Mouse (Mus musculus): Measurements from ENCODE around the gene Ccl28. TPM values are rescaled to one million over a fixed set of nuclear protein-coding genes. Genes with fewer than 3 reads are reported as not detected.

Gene Ccl28
- polyA plus RNA-seq, 1 experiment from 2014 or later = not detected

DNA sequence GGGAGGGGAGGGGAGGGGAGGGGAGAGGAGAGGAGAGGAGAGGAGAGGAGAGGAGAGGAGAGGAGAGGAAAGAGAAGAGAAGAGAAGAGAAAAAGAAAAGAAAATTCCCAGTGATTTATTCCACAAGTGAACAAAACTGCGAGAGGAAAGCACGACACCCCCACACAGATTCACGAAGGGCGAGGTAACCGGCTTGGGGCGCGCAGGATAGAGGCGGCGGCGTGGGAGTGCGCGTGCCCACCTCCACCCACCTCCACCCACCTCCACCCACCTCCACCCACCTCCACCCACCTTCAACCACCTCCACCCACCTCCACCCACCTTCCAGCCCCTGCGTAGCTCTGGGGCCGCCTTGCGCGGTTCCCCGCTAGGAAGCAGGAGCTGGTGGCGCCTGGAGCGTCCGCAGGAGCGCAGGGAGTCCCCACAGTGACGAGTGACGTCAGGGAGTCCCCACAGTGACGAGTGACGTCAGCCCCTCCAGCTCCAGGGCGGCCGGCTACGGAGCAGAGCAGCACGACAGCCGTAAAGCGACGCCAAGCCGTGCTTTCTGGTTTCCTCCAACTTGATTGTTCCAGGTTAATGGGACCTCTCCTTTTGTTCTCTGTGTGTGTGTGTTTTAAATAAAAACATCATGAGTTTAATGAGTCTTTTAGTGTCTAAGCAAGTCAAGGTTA lies 8.0 kb downstream of the Ccl28 start:
- H3K4me3 ChIP-seq (replicated peaks) = peak overlapping the region; percentile 44
- DNase-seq = peak; percentile 57
- H3K9me3 ChIP-seq (replicated peaks) = no peaks in the 10 kb centered on the region
- WGBS (ENCODE audit: insufficient replicate concordance) = 4% methylated on average over 30 of the region's 33 CpGs
- no peaks in the 10 kb centered on the region for H3K36me3 ChIP-seq
- no peak overlapping the region for H3K27ac ChIP-seq
- H3K27me3 ChIP-seq = no peaks in the 10 kb centered on the region
- H3K4me1 ChIP-seq (replicated peaks) = peaks cover 2% of the 10 kb centered on the region; the same call in 1 of the 2 replicates
- H3K4me2 ChIP-seq = peak overlapping the region; percentile 51
- H3K9ac ChIP-seq = no peak overlapping the region
- peak; percentile 83 for ATAC-seq (ENCODE audit: low read depth)

GRCm38 (mm10) chr13:119632156-119632548 lies 8.5 kb downstream of the Ccl28 start:
- DNase-seq (no peak), ATAC-seq (ENCODE audit: low read depth) (no peak)
- Histone ChIP-seq H3K36me3 (no peaks in the 10 kb centered on the region), H3K27me3 (no peaks in the 10 kb centered on the region), H3K4me1 (replicated peaks) (peaks cover 2% of the 10 kb centered on the region; the same call in 1 of the 2 replicates), H3K9ac (no peak overlapping the region), H3K4me3 (replicated peaks) (no peak overlapping the region), H3K27ac (no peak overlapping the region), H3K4me2 (no peak overlapping the region), H3K9me3 (replicated peaks) (no peaks in the 10 kb centered on the region)
- 78% methylated on average over 4 of the region's 4 CpGs for WGBS (ENCODE audit: insufficient replicate concordance)

DNA sequence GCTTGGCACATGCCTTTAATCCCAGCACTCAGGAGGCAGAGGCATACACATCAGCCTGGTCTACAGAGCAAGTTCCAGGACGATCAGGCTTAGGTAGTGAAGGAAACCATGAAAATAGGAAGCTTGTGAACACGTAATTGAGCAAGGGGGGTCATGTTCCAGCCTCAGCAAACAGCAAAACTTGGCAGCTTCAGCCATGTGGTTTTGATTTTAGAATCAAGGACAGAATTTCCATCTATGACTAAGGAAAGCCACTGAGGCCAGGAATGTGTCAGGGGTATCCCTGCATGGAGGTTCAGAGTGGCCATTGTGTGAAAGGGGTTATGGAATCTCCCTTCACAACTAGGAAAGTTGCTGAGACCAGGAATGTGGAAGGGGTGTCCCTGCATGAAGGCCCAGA lies 11.9 kb downstream of the Ccl28 start:
- Histone ChIP-seq H3K4me3 (replicated peaks) (no peak overlapping the region), H3K4me1 (replicated peaks) (peaks cover 2% of the 10 kb centered on the region; the same call in 1 of the 2 replicates), H3K9ac (no peak overlapping the region), H3K27ac (no peak overlapping the region), H3K27me3 (no peaks in the 10 kb centered on the region), H3K36me3 (no peaks in the 10 kb centered on the region), H3K4me2 (no peak overlapping the region), H3K9me3 (replicated peaks) (no peaks in the 10 kb centered on the region)
- no peak for ATAC-seq (ENCODE audit: low read depth)
- DNase-seq = no peak
- WGBS (ENCODE audit: insufficient replicate concordance) = 33% methylated on average over 2 of the region's 2 CpGs

- H3K36me3 ChIP-seq = no peaks in the 10 kb centered on the region
- no peak overlapping the region for H3K9ac ChIP-seq
- H3K4me3 ChIP-seq (replicated peaks) = no peak overlapping the region
- H3K27ac ChIP-seq = no peak overlapping the region
- WGBS (ENCODE audit: insufficient replicate concordance) = 69% methylated on average over 4 of the region's 4 CpGs
- H3K4me2 ChIP-seq = no peak overlapping the region
- no peaks in the 10 kb centered on the region for H3K4me1 ChIP-seq (replicated peaks)
- no peaks in the 10 kb centered on the region for H3K27me3 ChIP-seq
- DNase-seq = no peak
- H3K9me3 ChIP-seq (replicated peaks) = no peaks in the 10 kb centered on the region
- no peak for ATAC-seq (ENCODE audit: low read depth)
Observed at GRCm38 (mm10) chr13:119637837-119638236, 14.2 kb downstream of the Ccl28 start.

- Histone ChIP-seq H3K4me2 (no peak overlapping the region), H3K27ac (no peak overlapping the region), H3K9me3 (replicated peaks) (no peaks in the 10 kb centered on the region), H3K36me3 (no peaks in the 10 kb centered on the region), H3K4me3 (replicated peaks) (no peak overlapping the region), H3K9ac (no peak overlapping the region), H3K4me1 (replicated peaks) (no peaks in the 10 kb centered on the region), H3K27me3 (no peaks in the 10 kb centered on the region)
- ATAC-seq (ENCODE audit: low read depth) (no peak), DNase-seq (no peak)
- WGBS (ENCODE audit: insufficient replicate concordance) = 74% methylated on average over 5 of the region's 5 CpGs
Observed at GRCm38 (mm10) chr13:119638449-119638848, 14.8 kb downstream of the Ccl28 start.

DNA sequence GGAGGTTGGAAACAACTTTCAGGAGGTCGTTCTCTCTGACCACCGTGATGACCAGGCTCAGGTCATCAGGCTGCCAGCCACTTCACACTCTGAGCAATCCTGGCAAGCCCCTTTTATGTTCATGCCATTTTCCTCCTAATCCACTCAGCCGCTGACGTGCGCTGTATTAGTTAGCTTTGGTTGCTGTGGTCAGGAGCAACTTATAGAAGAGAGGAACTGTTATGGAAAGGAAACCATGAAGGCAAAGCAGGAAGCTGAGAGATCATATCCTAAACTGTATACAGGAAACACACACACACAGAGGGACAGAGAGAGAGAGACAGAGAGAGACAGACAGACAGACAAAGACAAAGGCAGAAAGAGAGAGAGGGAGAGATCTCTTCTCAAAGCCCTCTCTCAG lies 15.7 kb downstream of the Ccl28 start:
- Histone ChIP-seq H3K27ac (no peak overlapping the region), H3K27me3 (no peaks in the 10 kb centered on the region), H3K9me3 (replicated peaks) (no peaks in the 10 kb centered on the region), H3K4me1 (replicated peaks) (no peaks in the 10 kb centered on the region), H3K9ac (no peak overlapping the region), H3K36me3 (no peaks in the 10 kb centered on the region), H3K4me3 (replicated peaks) (no peak overlapping the region), H3K4me2 (no peak overlapping the region)
- DNase-seq (no peak), ATAC-seq (ENCODE audit: low read depth) (no peak)
- 43% methylated on average over 5 of the region's 5 CpGs for WGBS (ENCODE audit: insufficient replicate concordance)

GRCm38 (mm10) chr13:119640504-119640903 lies 16.9 kb downstream of the Ccl28 start:
- Histone ChIP-seq H3K4me3 (replicated peaks) (no peak overlapping the region), H3K36me3 (no peaks in the 10 kb centered on the region), H3K27ac (no peak overlapping the region), H3K9me3 (replicated peaks) (no peaks in the 10 kb centered on the region), H3K27me3 (no peaks in the 10 kb centered on the region), H3K4me2 (no peak overlapping the region), H3K4me1 (replicated peaks) (no peaks in the 10 kb centered on the region), H3K9ac (no peak overlapping the region)
- DNase-seq (no peak), ATAC-seq (ENCODE audit: low read depth) (no peak)
- 33% methylated on average over 4 of the region's 4 CpGs for WGBS (ENCODE audit: insufficient replicate concordance)

GRCm38 (mm10) chr13:119641145-119641544 lies 17.5 kb downstream of the Ccl28 start:
- Histone ChIP-seq H3K4me1 (replicated peaks) (no peaks in the 10 kb centered on the region), H3K9me3 (replicated peaks) (no peaks in the 10 kb centered on the region), H3K4me2 (no peak overlapping the region), H3K27ac (no peak overlapping the region), H3K36me3 (no peaks in the 10 kb centered on the region), H3K4me3 (replicated peaks) (no peak overlapping the region), H3K9ac (no peak overlapping the region), H3K27me3 (no peaks in the 10 kb centered on the region)
- ATAC-seq (ENCODE audit: low read depth) = no peak
- no peak for DNase-seq
- 59% methylated on average over 7 of the region's 7 CpGs for WGBS (ENCODE audit: insufficient replicate concordance)

DNA sequence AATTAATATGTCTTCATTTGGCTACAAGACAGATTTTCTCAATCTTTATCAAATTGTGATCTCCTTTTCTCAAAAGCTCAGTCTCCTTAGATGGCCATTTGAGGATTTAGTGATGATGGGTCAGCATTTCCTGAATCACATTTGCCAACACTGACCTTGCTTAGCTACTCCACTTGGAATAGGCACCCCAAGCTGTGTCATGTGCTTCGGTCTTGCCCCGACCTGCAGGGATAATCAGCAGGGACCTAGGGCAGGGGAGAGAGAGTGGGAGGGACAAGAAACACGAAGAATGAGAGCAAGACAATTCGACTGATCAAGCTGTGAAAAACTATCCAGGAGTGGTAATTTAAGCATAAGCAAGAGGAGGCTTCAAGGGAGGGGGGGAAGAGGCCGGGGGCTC lies 21.1 kb downstream of the Ccl28 start:
- Histone ChIP-seq H3K27me3 (no peaks in the 10 kb centered on the region), H3K4me2 (no peak overlapping the region), H3K9me3 (replicated peaks) (no peaks in the 10 kb centered on the region), H3K9ac (no peak overlapping the region), H3K27ac (no peak overlapping the region), H3K36me3 (no peaks in the 10 kb centered on the region), H3K4me3 (replicated peaks) (no peak overlapping the region), H3K4me1 (replicated peaks) (no peaks in the 10 kb centered on the region)
- ATAC-seq (ENCODE audit: low read depth) (no peak), DNase-seq (no peak)
- WGBS (ENCODE audit: insufficient replicate concordance) = 60% methylated on average over 5 of the region's 5 CpGs

DNA sequence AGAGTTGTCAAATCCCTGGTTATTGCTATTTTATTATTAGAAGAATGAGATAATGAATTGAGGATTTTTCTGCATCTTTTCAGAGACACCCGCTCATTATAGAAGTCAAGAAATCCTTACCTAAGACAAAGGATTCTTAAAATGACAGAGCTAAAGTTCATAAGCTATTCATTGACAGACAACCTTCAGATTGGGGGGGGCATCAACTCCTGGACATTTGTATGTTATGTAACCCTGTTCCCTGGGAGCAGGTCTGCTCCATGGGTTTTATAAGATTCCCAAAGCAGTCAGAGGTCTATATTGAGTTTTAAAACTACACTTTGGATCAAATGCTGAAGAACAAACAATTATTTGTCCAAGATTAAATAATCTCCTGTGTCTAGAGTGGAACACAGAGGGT lies 22.9 kb downstream of the Ccl28 start:
- DNase-seq = no peak
- Histone ChIP-seq H3K36me3 (no peaks in the 10 kb centered on the region), H3K9me3 (replicated peaks) (no peaks in the 10 kb centered on the region), H3K9ac (no peak overlapping the region), H3K27me3 (no peaks in the 10 kb centered on the region), H3K4me1 (replicated peaks) (no peaks in the 10 kb centered on the region), H3K4me2 (no peak overlapping the region), H3K4me3 (replicated peaks) (no peak overlapping the region), H3K27ac (no peak overlapping the region)
- WGBS (ENCODE audit: insufficient replicate concordance) = 77% methylated on average over 1 of the region's 1 CpGs
- ATAC-seq (ENCODE audit: low read depth) = no peak

- ATAC-seq (ENCODE audit: low read depth) = no peak
- no peak for DNase-seq
- WGBS (ENCODE audit: insufficient replicate concordance) = 56% methylated on average over 15 of the region's 15 CpGs
Observed at GRCm38 (mm10) chr13:119648891-119649698, 25.5 kb downstream of the Ccl28 start.

GRCm38 (mm10) chr13:119649699-119650046 lies 26.1 kb downstream of the Ccl28 start:
- no peaks in the 10 kb centered on the region for H3K9me3 ChIP-seq (replicated peaks)
- DNase-seq (no peak), ATAC-seq (ENCODE audit: low read depth) (no peak)
- H3K4me1 ChIP-seq (replicated peaks) = no peaks in the 10 kb centered on the region
- H3K27me3 ChIP-seq = no peaks in the 10 kb centered on the region
- WGBS (ENCODE audit: insufficient replicate concordance) = 56% methylated on average over 1 of the region's 1 CpGs
- no peak overlapping the region for H3K27ac ChIP-seq
- H3K36me3 ChIP-seq = no peaks in the 10 kb centered on the region
- no peak overlapping the region for H3K9ac ChIP-seq
- no peak overlapping the region for H3K4me2 ChIP-seq
- no peak overlapping the region for H3K4me3 ChIP-seq (replicated peaks)

More at GRCm38 (mm10) chr13:119648891-119649698, 25.5 kb downstream of the Ccl28 start:
- Histone ChIP-seq H3K9me3 (replicated peaks) (no peaks in the 10 kb centered on the region), H3K9ac (no peak overlapping the region), H3K27ac (no peak overlapping the region), H3K36me3 (no peaks in the 10 kb centered on the region), H3K4me3 (replicated peaks) (no peak overlapping the region), H3K4me2 (no peak overlapping the region), H3K4me1 (replicated peaks) (no peaks in the 10 kb centered on the region), H3K27me3 (no peaks in the 10 kb centered on the region)
